Mouse (Mus musculus) ES-Bruce4 (cell line): ENCODE results near the gene D930020B18Rik. TPM values are rescaled to one million over a fixed set of nuclear protein-coding genes. Genes with fewer than 3 reads are reported as not detected.

ENCODE experiments used
- H3K27ac ChIP-seq: 2 replicates; pipeline ENCODE4 v1.5.1; 2012; ENCODE audit warnings: low read length, inconsistent platforms; ENCODE audit not compliant: insufficient read depth
- H3K27me3 ChIP-seq: 2 replicates; pipeline ENCODE4 v1.6.1; 2012; ENCODE audit warnings: mild to moderate bottlenecking, low read length, inconsistent platforms; ENCODE audit not compliant: control insufficient read depth, poor library complexity, insufficient read depth, severe bottlenecking
- H3K36me3 ChIP-seq: 2 replicates; pipeline ENCODE4 v1.6.1; 2012; ENCODE audit warnings: inconsistent platforms, mild to moderate bottlenecking, low read length, moderate library complexity; ENCODE audit not compliant: control insufficient read depth, poor library complexity, insufficient read depth, severe bottlenecking
- H3K4me1 ChIP-seq: one replicate; pipeline ENCODE4 v1.8.1; 2011; ENCODE audit warnings: low read length; ENCODE audit not compliant: control insufficient read depth, insufficient read depth
- H3K4me3 ChIP-seq: 2 replicates; pipeline ENCODE4 v1.5.1; 2011; ENCODE audit warnings: low read depth, mild to moderate bottlenecking, low read length
- H3K9ac ChIP-seq: 2 replicates; pipeline ENCODE4 v1.6.1; 2012; ENCODE audit warnings: low read depth, mild to moderate bottlenecking, inconsistent platforms; ENCODE audit not compliant: poor library complexity, severe bottlenecking
- H3K9me3 ChIP-seq: replicated peaks from 2 replicates; pipeline ENCODE4 v1.6.1; 2012; ENCODE audit warnings: mild to moderate bottlenecking, low read length, inconsistent platforms; ENCODE audit not compliant: control insufficient read depth, poor library complexity, insufficient read depth, severe bottlenecking
- CTCF ChIP-seq: IDR thresholded peaks from one replicate; pipeline ENCODE4 v1.8.1; 2011; ENCODE audit warnings: low read depth, low read length
- EP300 ChIP-seq: IDR thresholded peaks from 2 replicates; pipeline ENCODE4 v1.6.1; 2011; ENCODE audit warnings: low read depth, low read length; ENCODE audit not compliant: insufficient read depth
- POLR2A ChIP-seq: IDR thresholded peaks from one replicate; pipeline ENCODE4 v1.8.1; 2011; ENCODE audit warnings: low read length; ENCODE audit not compliant: insufficient read depth
- polyA plus RNA-seq: library from polyadenylated mRNA; stranded (reverse); fragments of >200 nt; gene quantifications from 2 replicates; pipeline ENCODE4 v1.2.4, GENCODE M21; 2011; ENCODE audit warnings: low read depth; ENCODE audit not compliant: missing spikeins, insufficient read depth, insufficient read length

The D930020B18Rik gene
- polyA plus RNA-seq, 1 experiment, result 0.51 TPM

- no peak for TF ChIP-seq POLR2A
- no peak for TF ChIP-seq EP300
- TF ChIP-seq CTCF, result no peak
- no peaks in the 10 kb centered on the region for H3K27me3 ChIP-seq
- no peaks in the 10 kb centered on the region for H3K4me1 ChIP-seq
- H3K36me3 ChIP-seq, result no peaks in the 10 kb centered on the region
- peaks cover 4% of the 10 kb centered on the region; the same call in 1 of the 2 replicates for H3K9me3 ChIP-seq
- H3K4me3 ChIP-seq, result no peak overlapping the region
- H3K9ac ChIP-seq, result no peak overlapping the region
- no peak overlapping the region for H3K27ac ChIP-seq
Observed at GRCm38 (mm10) chr10:121720701-121721100, 79.3 kb downstream of the D930020B18Rik start.

GRCm38 (mm10) chr10:121726505-121726904, 85.1 kb downstream of the D930020B18Rik start:
- Histone ChIP-seq H3K9me3 (peaks cover 4% of the 10 kb centered on the region; the same call in 1 of the 2 replicates), H3K9ac (no peak overlapping the region)

GRCm38 (mm10) chr10:121727151-121727550, 85.8 kb downstream of the D930020B18Rik start:
- H3K27me3 ChIP-seq, result no peaks in the 10 kb centered on the region
- peak overlapping the region; percentile 40 for H3K4me3 ChIP-seq
- H3K27ac ChIP-seq, result no peak overlapping the region
- H3K9ac ChIP-seq, result no peak overlapping the region
- H3K9me3 ChIP-seq, result 0 out of 2 replicates have a peak, but pooled peaks cover 3% of the 10 kb centered on the region
- H3K36me3 ChIP-seq, result no peaks in the 10 kb centered on the region
- no peaks in the 10 kb centered on the region for H3K4me1 ChIP-seq
- TF ChIP-seq EP300 (no peak), CTCF (no peak), POLR2A (no peak)

More at GRCm38 (mm10) chr10:121726505-121726904, 85.1 kb downstream of the D930020B18Rik start:
- Histone ChIP-seq H3K36me3 (no peaks in the 10 kb centered on the region), H3K27ac (no peak overlapping the region), H3K4me3 (no peak overlapping the region), H3K4me1 (no peaks in the 10 kb centered on the region), H3K27me3 (no peaks in the 10 kb centered on the region)
- TF ChIP-seq CTCF (no peak), EP300 (no peak), POLR2A (no peak)

- TF ChIP-seq EP300 (no peak), CTCF (no peak), POLR2A (no peak)
- no peaks in the 10 kb centered on the region for H3K9me3 ChIP-seq
- no peak overlapping the region for H3K27ac ChIP-seq
- H3K36me3 ChIP-seq, result no peaks in the 10 kb centered on the region
- H3K4me1 ChIP-seq, result no peaks in the 10 kb centered on the region
- no peak overlapping the region for H3K4me3 ChIP-seq
- H3K9ac ChIP-seq, result no peak overlapping the region
- H3K27me3 ChIP-seq, result no peaks in the 10 kb centered on the region
Observed at GRCm38 (mm10) chr10:121728226-121728625, 86.8 kb downstream of the D930020B18Rik start.

GRCm38 (mm10) chr10:121731048-121731725, 89.8 kb downstream of the D930020B18Rik start:
- Histone ChIP-seq H3K36me3 (no peaks in the 10 kb centered on the region), H3K9me3 (no peaks in the 10 kb centered on the region), H3K27me3 (no peaks in the 10 kb centered on the region), H3K9ac (no peak overlapping the region), H3K27ac (no peak overlapping the region), H3K4me3 (no peak overlapping the region), H3K4me1 (no peaks in the 10 kb centered on the region)
- TF ChIP-seq CTCF, result no peak
- TF ChIP-seq EP300, result no peak
- TF ChIP-seq POLR2A, result no peak

DNA sequence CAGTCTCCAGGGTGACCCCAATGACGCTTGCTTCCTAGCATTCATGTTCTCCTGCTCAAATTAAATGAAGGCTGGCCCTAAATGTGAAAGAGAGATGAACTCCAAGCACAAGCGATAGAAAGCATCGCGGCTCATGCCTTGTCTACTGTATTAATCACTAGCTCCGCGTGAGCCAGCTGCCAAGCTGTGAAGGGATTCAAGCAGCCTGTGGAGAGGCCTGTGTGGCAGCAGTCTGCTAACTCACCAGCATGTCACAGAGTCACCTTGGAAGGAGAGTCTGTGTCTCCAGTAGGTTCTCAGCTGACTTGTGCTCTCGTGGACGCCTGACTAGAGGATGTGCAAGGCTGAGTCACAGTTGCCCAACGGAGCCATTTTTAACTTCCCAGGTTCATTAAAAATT, 91.2 kb downstream of the D930020B18Rik start:
- no peak overlapping the region for H3K27ac ChIP-seq
- TF ChIP-seq POLR2A, result no peak
- no peak for TF ChIP-seq EP300
- TF ChIP-seq CTCF, result no peak
- no peaks in the 10 kb centered on the region for H3K4me1 ChIP-seq
- no peak overlapping the region for H3K9ac ChIP-seq
- no peaks in the 10 kb centered on the region for H3K9me3 ChIP-seq
- no peaks in the 10 kb centered on the region for H3K36me3 ChIP-seq
- H3K4me3 ChIP-seq, result no peak overlapping the region
- no peaks in the 10 kb centered on the region for H3K27me3 ChIP-seq
